Mouse (Mus musculus): ENCODE data around the gene Fgd2. TPM values are rescaled to one million over a fixed set of nuclear protein-coding genes. Genes with fewer than 3 reads are reported as not detected.
"Not testable (repeated sequence)": the region's sequence is repeated elsewhere in the genome, so short reads cannot be mapped to it uniquely, and the experiment has no call there.

Fgd2 gene
- total RNA-seq, 2 experiments from 2014 or later: 3.5 to 3.9 TPM

GRCm38 (mm10) chr17:29336266-29336990, 24.3 kb upstream of the Fgd2 start:
- no peak for DNase-seq

DNA sequence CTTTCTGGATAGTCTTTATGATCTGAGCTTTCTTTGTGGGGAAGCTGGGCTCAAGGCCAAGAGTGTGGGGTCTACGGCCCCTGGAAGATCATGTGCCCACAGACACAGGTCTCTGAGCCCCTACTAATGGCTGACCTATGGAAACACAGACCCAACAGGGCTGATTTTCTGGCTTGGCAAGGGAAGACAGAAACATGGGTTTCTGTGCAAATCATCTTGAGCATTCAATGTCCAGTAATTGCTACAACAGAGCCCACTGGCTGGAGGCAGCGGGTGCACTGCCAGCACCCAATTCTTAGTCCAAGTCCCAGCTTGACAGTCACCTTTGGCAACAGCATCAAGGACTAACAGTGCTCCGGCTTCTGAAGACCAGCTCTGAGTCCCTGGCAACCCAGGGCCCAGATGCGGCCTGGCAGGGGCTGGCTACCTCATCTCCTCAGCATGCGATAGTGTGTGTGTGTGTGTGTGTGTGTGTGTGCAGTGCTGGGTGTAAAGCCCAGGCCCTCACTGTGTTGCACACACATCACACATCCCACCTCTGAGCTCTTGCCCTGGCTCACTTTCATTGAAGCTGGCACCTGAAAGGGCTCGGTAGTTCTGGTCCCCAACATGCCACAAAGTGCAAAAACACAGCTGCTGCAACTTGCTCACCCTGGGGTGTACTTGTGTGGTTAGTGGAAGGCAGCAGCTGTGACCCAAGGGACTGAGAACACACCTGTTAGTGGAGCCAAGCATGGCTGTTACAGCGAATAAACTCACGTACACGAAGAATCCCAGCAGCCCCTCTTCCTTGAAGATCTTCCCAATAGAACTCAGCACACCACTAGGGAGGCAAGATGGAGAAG, 22.5 kb upstream of the Fgd2 start:
- no peak for DNase-seq

DNA sequence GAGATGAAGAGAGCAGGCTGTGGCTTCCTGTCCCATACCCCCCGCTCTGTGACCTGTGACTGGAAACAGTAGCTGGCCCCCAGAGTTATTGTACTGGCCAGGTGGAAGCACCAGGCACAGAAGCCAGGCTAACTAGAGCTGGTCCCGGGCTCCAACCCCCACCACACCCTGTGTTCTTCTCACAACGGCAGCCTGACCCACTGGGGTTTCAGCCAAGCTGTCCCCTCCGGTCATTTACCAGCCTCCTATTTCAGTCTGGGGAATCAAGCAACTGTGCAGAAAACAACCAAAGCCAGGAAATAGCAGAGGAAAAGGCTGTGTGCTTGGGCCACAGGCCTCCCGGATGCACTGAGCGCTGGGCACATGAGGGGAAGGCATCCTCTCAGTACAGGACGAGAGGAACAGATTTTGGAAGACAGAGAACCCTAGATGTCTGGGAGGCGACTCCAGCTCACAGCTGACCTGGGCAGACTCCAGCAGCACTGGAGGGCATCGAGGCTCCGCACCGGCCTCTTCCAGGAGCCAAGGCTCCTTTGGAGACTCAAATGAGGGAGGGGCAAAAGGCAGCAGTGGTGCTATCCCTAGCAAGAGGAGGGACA, 21.4 kb upstream of the Fgd2 start:
- no peak for DNase-seq

DNA sequence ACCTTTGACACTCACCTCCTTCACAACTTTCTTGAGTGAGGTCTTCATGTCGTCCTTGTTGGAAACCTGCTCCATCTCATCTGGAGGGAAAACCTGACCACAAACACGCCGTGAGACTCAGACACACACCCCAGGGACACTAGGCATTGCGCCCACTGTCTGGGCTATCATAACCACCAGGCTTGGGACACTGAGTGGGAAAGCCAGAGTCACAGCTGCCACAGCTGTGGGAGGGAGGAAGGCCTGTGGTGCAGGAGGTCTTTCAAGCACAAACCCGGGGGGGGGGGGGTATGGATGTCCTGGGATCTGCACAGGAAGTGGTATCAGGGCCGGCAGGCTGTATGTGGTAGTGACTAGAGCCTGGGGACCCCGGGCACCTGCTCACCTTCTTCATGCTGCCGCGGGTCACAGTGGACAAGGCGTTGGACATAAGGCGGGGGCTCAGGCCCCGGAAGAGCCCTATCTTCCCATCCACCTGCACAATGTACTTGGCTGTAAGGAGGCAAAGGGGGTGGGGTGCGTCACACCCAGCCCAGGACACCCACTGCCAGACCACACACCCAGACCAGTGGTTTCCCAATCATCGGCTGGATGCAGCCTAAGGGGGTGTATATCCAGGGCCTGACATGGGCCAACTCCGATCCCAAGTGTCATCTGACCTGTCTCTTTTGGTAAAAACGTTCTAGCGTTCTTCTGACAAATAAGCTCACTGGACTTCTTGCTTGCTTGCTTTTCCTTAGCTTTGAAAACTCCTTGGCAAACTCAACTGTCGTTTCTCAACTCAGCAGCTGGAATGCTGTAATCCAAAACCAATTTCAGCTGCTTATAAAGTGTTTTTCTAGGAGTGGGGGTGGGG, 20.1 kb upstream of the Fgd2 start:
- DNase-seq: no peak

DNA sequence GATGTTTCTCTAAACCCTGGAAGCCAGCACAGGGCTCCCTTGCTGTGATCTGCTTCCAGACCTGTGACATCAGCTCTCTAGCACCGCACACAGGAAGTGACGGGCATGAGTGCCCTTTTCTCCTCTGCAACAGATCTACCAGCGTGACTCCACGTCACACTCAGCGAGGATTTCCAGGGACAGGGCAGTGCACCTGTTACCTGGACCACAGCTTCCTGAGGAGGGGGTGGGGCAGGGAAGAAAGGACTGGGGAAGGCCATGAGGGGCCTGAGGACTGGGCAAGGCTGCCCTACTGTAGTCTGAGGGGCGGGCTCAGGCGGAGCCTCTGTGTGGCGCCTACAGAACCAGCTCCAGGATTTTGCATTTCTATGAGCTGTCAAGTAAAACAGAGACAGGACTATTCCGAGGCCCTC, 19.1 kb upstream of the Fgd2 start:
- no peak for DNase-seq

GRCm38 (mm10) chr17:29342010-29342910, 18.5 kb upstream of the Fgd2 start:
- peak; percentile 67 for DNase-seq

DNA sequence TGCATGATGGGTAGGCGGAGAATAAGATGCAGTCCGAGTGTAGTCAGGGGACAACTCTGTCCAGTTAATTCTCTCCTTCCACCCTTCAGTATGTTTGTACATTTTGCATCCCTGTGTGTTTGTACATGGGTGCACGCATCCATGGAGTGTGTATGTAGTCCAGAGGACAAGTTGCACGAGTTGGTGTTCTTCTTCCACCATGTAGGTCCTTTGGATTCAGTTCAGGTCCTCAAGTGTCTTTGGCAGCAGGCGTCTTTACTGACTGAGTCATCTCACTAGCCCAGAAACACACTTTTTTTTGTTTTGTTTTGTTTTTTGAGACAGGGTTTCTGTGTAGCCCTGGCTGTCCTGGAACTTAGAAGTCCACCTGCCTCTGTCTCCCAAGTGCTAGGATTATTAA, 17.5 kb upstream of the Fgd2 start:
- DNase-seq: no peak

GRCm38 (mm10) chr17:29345272-29345671, 15.4 kb upstream of the Fgd2 start:
- DNase-seq: no peak

- DNase-seq: no peak
Observed at GRCm38 (mm10) chr17:29346496-29347125, 14.1 kb upstream of the Fgd2 start.

DNA sequence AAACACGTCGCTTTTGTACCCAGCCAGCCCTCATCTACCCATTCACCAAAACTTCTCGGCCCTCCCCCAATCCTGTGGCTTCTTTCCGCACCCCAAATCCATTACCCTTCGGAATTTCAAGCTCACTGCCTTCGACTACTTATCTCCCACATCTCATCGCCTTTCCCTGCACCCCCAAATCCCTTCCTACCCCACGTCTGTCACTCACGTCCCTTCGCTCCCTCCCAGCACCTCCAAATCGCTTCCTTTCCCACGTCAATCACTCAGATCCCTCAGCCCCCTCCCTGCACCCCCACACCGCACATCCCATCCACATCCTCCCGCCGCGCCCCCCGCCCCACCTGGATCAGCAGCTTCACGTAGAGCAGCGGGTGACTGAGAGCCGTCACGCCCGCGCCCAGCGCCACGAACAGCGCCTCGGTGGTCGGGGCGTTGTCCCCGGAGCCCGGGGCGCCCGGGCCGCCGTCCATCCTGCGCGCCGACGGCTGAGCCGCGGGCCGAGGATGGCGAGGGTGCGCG, 13.5 kb upstream of the Fgd2 start:
- peak; percentile 48 for DNase-seq

DNA sequence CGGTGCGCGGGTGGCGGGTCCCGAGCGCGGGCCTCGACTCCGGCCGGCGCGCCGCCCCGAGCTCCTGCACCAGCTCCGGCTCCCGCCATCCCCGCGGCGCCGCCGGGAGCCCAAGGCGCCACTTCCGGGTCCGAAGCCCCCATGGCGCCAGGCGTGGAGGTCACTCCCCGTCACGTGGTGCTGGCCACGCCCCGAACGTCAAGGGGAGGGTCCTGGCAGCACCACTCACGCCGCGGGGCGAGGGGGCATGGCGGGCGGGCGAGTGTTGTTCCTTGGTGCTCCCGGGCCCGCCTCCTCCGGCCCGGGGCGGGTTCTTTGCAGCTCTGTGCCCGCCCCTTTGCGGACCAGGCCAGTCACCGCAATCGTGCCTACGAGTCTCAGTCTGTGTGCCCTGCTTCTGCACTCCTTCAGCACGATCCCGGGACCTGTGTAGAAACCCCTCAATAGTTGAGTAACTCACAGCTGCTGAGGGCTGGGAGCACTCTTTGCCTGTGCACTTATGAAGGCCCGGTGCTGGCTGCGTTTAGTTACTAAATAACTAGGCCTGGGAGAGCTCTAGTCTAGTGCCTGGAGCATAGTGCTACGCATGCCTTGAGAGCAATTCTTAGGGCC, 13.0 kb upstream of the Fgd2 start, which contains the start of gene Mtch1:
Gene Mtch1 (minus strand): TSS at position 290 of the 612 bp plus-strand sequence.
- peak; percentile 99 for DNase-seq

DNA sequence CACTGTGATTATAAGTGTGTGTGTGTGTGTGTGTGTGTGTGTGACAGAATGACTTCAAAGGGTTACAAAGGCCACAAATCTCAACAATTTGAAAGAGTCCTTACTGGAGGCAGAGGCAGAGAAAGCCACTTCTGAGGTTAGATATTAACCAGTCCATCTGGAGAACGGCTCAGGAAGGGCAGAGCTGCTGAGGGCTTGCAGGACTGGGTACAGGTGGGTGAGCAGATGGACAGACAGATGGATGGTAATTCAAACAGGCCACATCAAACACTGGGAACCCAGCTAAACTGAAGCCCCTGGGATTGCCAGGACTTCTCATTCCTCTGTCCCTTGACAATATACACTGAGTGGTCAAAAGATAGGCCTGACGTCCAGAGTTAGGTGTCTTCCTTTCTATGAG, 11.7 kb upstream of the Fgd2 start:
- DNase-seq: no peak

DNA sequence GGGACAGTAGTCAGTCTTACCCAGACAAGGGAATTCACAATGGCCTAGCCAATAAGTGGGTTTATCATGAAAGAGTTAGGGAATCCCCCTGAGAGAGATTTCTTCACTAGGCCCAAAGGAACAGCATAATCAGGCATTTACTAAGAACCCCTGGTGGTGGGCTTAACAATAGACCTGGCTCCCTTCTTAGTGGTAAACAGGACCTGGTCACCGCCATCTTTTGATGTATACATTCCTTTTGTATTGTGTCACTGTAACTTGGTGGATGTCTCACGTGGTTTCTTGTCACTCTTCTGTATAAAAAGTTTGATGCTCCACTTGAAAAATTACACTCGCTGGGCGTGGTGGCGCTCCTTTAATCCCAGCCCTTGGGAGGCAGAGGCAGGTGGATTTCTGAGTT, 9.7 kb upstream of the Fgd2 start:
- DNase-seq: not testable (repeated sequence)

DNA sequence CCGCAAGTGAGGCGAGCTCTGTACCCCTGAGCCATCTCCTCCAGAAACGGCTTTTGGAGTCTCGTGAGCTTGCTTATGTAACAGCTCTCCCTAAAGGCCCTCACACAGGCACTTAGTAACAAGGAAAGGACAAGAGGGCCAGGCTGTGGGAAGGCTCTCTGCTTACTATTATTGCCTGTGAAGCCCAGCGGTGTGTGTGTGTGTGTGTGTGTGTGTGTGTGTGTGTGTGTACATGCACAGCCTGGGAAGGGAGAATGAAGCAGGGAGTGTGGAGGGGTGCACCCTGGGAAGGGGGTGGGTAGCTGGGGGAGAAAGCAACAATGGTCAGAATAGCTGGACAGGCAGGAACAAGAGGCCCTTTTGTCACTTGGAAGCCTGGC, 5.3 kb upstream of the Fgd2 start:
- no peak for DNase-seq

GRCm38 (mm10) chr17:29355841-29356478, 4.8 kb upstream of the Fgd2 start:
- peak; percentile 79 for DNase-seq

- DNase-seq: peak; percentile 71
Observed at GRCm38 (mm10) chr17:29356479-29356856, 4.2 kb upstream of the Fgd2 start.

GRCm38 (mm10) chr17:29356882-29357281, 3.8 kb upstream of the Fgd2 start:
- DNase-seq: no peak

DNA sequence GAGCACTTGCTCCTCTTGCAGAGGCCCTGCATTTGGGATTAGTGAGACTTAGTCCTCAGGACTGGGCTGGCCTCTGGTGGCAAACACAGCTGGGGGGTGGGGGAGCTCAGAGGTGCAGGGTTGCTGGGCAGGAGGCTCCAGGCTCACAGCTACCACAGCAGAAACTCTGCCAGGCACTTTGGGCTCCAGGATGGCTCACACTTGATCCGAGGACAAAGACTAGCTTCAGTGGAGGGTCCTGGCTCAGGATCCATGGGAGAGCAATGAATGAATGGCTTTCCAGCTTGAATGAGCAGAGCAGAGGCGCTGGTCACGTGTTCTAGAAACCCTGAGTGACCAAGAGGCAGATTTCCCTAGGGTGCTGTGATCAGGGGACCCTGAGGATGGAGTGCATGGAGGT, 1.8 kb upstream of the Fgd2 start:
- no peak for DNase-seq

- DNase-seq: no peak
Observed at GRCm38 (mm10) chr17:29361982-29362691, 1.4 kb downstream of the Fgd2 start.
